Comparison of ENCODE assay signal across 1 mouse cellular context in the genomic region with DNA sequence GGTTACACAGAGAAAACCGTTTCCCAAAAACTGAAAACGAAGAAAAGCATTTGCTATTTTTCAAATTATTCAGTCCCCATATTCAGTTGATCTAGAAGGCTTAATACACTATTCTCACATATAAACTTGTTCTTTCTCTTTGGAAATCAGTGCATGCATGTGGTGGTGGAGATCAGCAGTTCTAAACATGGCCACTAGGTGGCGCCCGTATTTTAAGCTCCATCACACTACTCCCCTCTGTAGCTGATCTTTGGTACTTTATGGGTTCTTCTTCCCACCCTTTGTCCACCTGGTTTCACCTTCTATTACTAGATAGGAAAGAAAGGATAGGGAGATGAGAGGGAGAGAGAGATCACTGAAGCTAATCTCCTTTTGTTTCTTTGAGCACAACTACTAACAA.
TF ChIP-seq lines count a peak whose summit lies in the region.

No protein-coding gene starts in this region.

TF ChIP-seq in MEL, 35 proteins besides CTCF, POLR2A, EP300 and RAD21 (continued from another document):
- TF ChIP-seq JUND (IDR thresholded peaks at IDR 0.05; ENCODE audit: low read depth, low read length) (no peak), E2F4 (IDR thresholded peaks at IDR 0.05; ENCODE audit: borderline replicate concordance, low read depth, low read length) (no peak), HCFC1 (IDR thresholded peaks at IDR 0.05; ENCODE audit: low read depth, low read length) (no peak), UBTF (IDR thresholded peaks at IDR 0.05; ENCODE audit: borderline replicate concordance, insufficient read depth, low read depth, low read length) (no peak), GABPA (IDR thresholded peaks at IDR 0.05; ENCODE audit: low read depth, low read length) (no peak), MEF2A (IDR thresholded peaks at IDR 0.05; ENCODE audit: extremely low read depth, insufficient replicate concordance, low read depth, low read length, poor library complexity, severe bottlenecking) (no peak), MYC (IDR thresholded peaks at IDR 0.05; ENCODE audit: low read depth, low read length) (peak; percentile 86), MAFK (IDR thresholded peaks at IDR 0.05; ENCODE audit: borderline replicate concordance, low read depth, low read length) (no peak), MXI1 (IDR thresholded peaks at IDR 0.05; ENCODE audit: low read depth, low read length) (no peak), TCF12 (IDR thresholded peaks at IDR 0.05; ENCODE audit: low read depth, low read length) (no peak), ZNF384 (IDR thresholded peaks at IDR 0.05; ENCODE audit: low read depth, low read length) (no peak), CHD2 (IDR thresholded peaks at IDR 0.05; ENCODE audit: low read length) (no peak), USF1 (IDR thresholded peaks at IDR 0.05; ENCODE audit: low read depth, low read length) (no peak), TAL1 (IDR thresholded peaks at IDR 0.05; ENCODE audit: low read length) (no peak), MYB (IDR thresholded peaks at IDR 0.05; ENCODE audit: low read depth, low read length) (no peak), BHLHE40 (IDR thresholded peaks at IDR 0.05; ENCODE audit: borderline replicate concordance, low read depth, low read length) (no peak), MAX (IDR thresholded peaks at IDR 0.05; ENCODE audit: low read length) (no peak), RCOR1 (IDR thresholded peaks at IDR 0.05; ENCODE audit: low read depth, low read length) (0 out of 2 replicates have a peak, but pooled peaks have one; percentile 23), ZKSCAN1 (IDR thresholded peaks at IDR 0.05; ENCODE audit: low read depth, low read length) (no peak), ZMIZ1 (IDR thresholded peaks at IDR 0.05; ENCODE audit: low read depth, low read length) (no peak), ETS1 (IDR thresholded peaks at IDR 0.05; ENCODE audit: low read depth, low read length) (no peak), USF2 (IDR thresholded peaks at IDR 0.05; ENCODE audit: borderline replicate concordance in 1 of 2, insufficient read depth in 1 of 2, low read depth in 1 of 2, low read length in 2 of 2) (no peak), CHD1 (IDR thresholded peaks at IDR 0.05; ENCODE audit: low read depth, low read length) (no peak), ELF1 (IDR thresholded peaks at IDR 0.05; ENCODE audit: low read depth, low read length) (no peak), SMC3 (IDR thresholded peaks at IDR 0.05; ENCODE audit: low read depth, low read length) (peak; percentile 77), POLR2AphosphoS2 (IDR thresholded peaks at IDR 0.05; ENCODE audit: low read length) (no peak), NELFE (IDR thresholded peaks at IDR 0.05; ENCODE audit: low read depth, low read length) (no peak)
